Mouse (Mus musculus) spleen, postnatal 4 days (tissue): ENCODE data around the gene AC124502.3.
"Not testable (repeated sequence)": the region's sequence is repeated elsewhere in the genome, so short reads cannot be mapped to it uniquely, and the experiment has no call there.

Source experiments
- DNase-seq, 2 experiments: peaks; one replicate each; pipeline ENCODE4 v3.0.0; 2022; ENCODE audit warnings: low spot score in 2 of 2

Gene AC124502.3

GRCm38 (mm10) chr19:5083961-5084833 is 45.5 kb downstream of the AC124502.3 start:
- no peak for DNase-seq

GRCm38 (mm10) chr19:5084834-5085144 is 46.1 kb downstream of the AC124502.3 start:
- DNase-seq: no peak

- DNase-seq: peak in 1 of 2 experiments; percentile 71
These were observed 46.6 kb downstream of the AC124502.3 start, which contains the start of gene Tmem151a for GRCm38 (mm10) chr19:5085145-5085863. TSS of gene Tmem151a (minus strand) at chr19:5085531.

- DNase-seq: not testable (repeated sequence)
These were observed 47.8 kb downstream of the AC124502.3 start for GRCm38 (mm10) chr19:5086533-5086932.

- DNase-seq: peak; percentile 89 to 96
These were observed 49.4 kb downstream of the AC124502.3 start, which contains the start of gene Yif1a for GRCm38 (mm10) chr19:5087884-5088728. TSS of gene Yif1a (plus strand) at chr19:5088538.

- no peak for DNase-seq
These were observed 50.6 kb downstream of the AC124502.3 start for GRCm38 (mm10) chr19:5089324-5089723.

GRCm38 (mm10) chr19:5092083-5092482 is 53.4 kb downstream of the AC124502.3 start:
- DNase-seq: no peak

GRCm38 (mm10) chr19:5093481-5094242 is 55.0 kb downstream of the AC124502.3 start:
- no peak for DNase-seq

GRCm38 (mm10) chr19:5094243-5094632 is 55.5 kb downstream of the AC124502.3 start:
- DNase-seq: peak; percentile 88 to 96

GRCm38 (mm10) chr19:5094746-5095417 is 56.2 kb downstream of the AC124502.3 start:
- DNase-seq: no peak

GRCm38 (mm10) chr19:5095887-5096474 is 57.3 kb downstream of the AC124502.3 start:
- no peak for DNase-seq

- DNase-seq: no peak
These were observed 59.1 kb downstream of the AC124502.3 start for GRCm38 (mm10) chr19:5097521-5098362.

- peak; percentile 47 to 79 for DNase-seq
These were observed 59.9 kb downstream of the AC124502.3 start, which contains the start of gene Cnih2 for GRCm38 (mm10) chr19:5098363-5099143. TSS of gene Cnih2 (minus strand) at chr19:5098521.
